ENCODE assay signal across 9 mouse cellular contexts in the genomic region with DNA sequence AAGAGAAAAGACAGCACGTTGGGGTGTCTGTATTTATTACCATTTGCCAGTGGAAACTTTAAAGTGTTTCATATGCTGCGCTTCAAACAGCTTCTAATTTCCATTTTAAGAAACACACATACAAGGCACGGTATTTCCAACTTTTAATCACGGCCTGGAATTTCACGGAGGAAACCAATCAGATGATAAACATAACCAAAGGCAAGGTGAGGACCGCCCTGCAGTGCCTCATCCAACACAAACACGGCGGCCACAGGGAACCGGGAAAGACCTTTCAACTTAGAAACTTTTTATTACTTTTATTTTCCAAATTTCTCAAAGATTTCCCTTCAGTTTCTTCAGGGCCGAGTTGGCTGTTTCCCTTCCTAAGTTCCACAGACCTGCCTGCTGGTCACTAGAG. TPM values are rescaled to one million over a fixed set of nuclear protein-coding genes. Genes with fewer than 3 reads are reported as not detected.
DNase-seq lines count a peak whose midpoint lies in the region; ATAC-seq and TF ChIP-seq lines count a peak whose summit lies in the region.
"Had no signal": no experiment of that assay in that cellular context is flagged by ENCODE, and none has a peak within 500 bp of the region (broad histone marks: within the 10 kb centered on the region; RNA-seq: fewer than 3 reads in every experiment).

No protein-coding gene starts in this region.

- no peak overlapping the region for H3K9ac ChIP-seq in forebrain, embryonic 13.5 days
- no peak overlapping the region for H3K9ac ChIP-seq in forebrain, embryonic 14.5 days (ENCODE audit: low read length)
- 0 out of 2 replicates have a peak overlapping the region, but pooled peaks have one; percentile 18 for H3K9ac ChIP-seq in kidney, postnatal 0 days (ENCODE audit: low read depth, low read length)
- no peak overlapping the region for H3K9ac ChIP-seq in hindbrain, embryonic 14.5 days
- no peak overlapping the region for H3K9ac ChIP-seq in midbrain, embryonic 14.5 days (replicated peaks; ENCODE audit: low read length)

- H3K27me3 ChIP-seq in forebrain, embryonic 13.5 days: no peaks in the 10 kb centered on the region
- no peaks in the 10 kb centered on the region for H3K27me3 ChIP-seq in forebrain, embryonic 14.5 days (replicated peaks; ENCODE audit: control insufficient read depth, insufficient read depth, low read length)
- no peaks in the 10 kb centered on the region for H3K27me3 ChIP-seq in kidney, postnatal 0 days (ENCODE audit: insufficient read depth, low read length)
- no peaks in the 10 kb centered on the region for H3K27me3 ChIP-seq in hindbrain, embryonic 14.5 days (ENCODE audit: control insufficient read depth, insufficient read depth, low read length)
- H3K27me3 ChIP-seq in midbrain, embryonic 14.5 days (ENCODE audit: control insufficient read depth, insufficient read depth, low read length): no peaks in the 10 kb centered on the region
- no peaks in the 10 kb centered on the region for H3K27me3 ChIP-seq in cerebellum, adult 2 months (ENCODE audit: control insufficient read depth, insufficient read depth, low read length)

- H3K9me3 ChIP-seq in forebrain, embryonic 13.5 days (replicated peaks): no peaks in the 10 kb centered on the region
- H3K9me3 ChIP-seq in forebrain, embryonic 14.5 days (replicated peaks; ENCODE audit: control insufficient read depth, low read length): no peaks in the 10 kb centered on the region
- no peaks in the 10 kb centered on the region for H3K9me3 ChIP-seq in kidney, postnatal 0 days (replicated peaks; ENCODE audit: low read length)
- no peaks in the 10 kb centered on the region for H3K9me3 ChIP-seq in hindbrain, embryonic 14.5 days (ENCODE audit: control insufficient read depth, low read length)
- no peaks in the 10 kb centered on the region for H3K9me3 ChIP-seq in midbrain, embryonic 14.5 days (ENCODE audit: control insufficient read depth, low read length)

- peaks cover 45% of the 10 kb centered on the region for H3K4me1 ChIP-seq in forebrain, embryonic 13.5 days
- peaks cover 10% of the 10 kb centered on the region for H3K4me1 ChIP-seq in forebrain, embryonic 14.5 days (ENCODE audit: control insufficient read depth, insufficient read depth, low read length)
- H3K4me1 ChIP-seq in kidney, postnatal 0 days (replicated peaks; ENCODE audit: insufficient read depth, low read length): peaks cover 18% of the 10 kb centered on the region; the same call in 1 of the 2 replicates
- peaks cover 26% of the 10 kb centered on the region for H3K4me1 ChIP-seq in hindbrain, embryonic 14.5 days (replicated peaks; ENCODE audit: control insufficient read depth, insufficient read depth, low read length)
- peaks cover 16% of the 10 kb centered on the region for H3K4me1 ChIP-seq in midbrain, embryonic 14.5 days (ENCODE audit: control insufficient read depth, insufficient read depth, low read length)
- peaks cover 2% of the 10 kb centered on the region for H3K4me1 ChIP-seq in cerebellum, adult 2 months (ENCODE audit: control insufficient read depth, insufficient read depth, low read length)

- no peak for TF ChIP-seq CTCF in kidney, postnatal 0 days (IDR thresholded peaks at IDR 0.05; ENCODE audit: low read depth)
- TF ChIP-seq CTCF in cerebellum, adult 2 months (IDR thresholded peaks at IDR 0.05; ENCODE audit: borderline replicate concordance, insufficient read depth, low read depth, low read length): no peak

- H3K36me3 ChIP-seq in forebrain, embryonic 13.5 days (ENCODE audit: poor library complexity, severe bottlenecking): no peaks in the 10 kb centered on the region
- no peaks in the 10 kb centered on the region for H3K36me3 ChIP-seq in forebrain, embryonic 14.5 days (ENCODE audit: control insufficient read depth, insufficient read depth, low read length)
- H3K36me3 ChIP-seq in kidney, postnatal 0 days (ENCODE audit: insufficient read depth, low read length): no peaks in the 10 kb centered on the region
- H3K36me3 ChIP-seq in hindbrain, embryonic 14.5 days (replicated peaks; ENCODE audit: control insufficient read depth, insufficient read depth): no peaks in the 10 kb centered on the region
- no peaks in the 10 kb centered on the region for H3K36me3 ChIP-seq in midbrain, embryonic 14.5 days (ENCODE audit: control insufficient read depth, insufficient read depth, low read length)

- H3K4me3 ChIP-seq in forebrain, embryonic 13.5 days: no peak overlapping the region
- no peak overlapping the region for H3K4me3 ChIP-seq in forebrain, embryonic 14.5 days (ENCODE audit: low read depth, low read length)
- H3K4me3 ChIP-seq in kidney, postnatal 0 days (replicated peaks; ENCODE audit: low read depth, low read length): peak overlapping the region; percentile 89
- H3K4me3 ChIP-seq in hindbrain, embryonic 14.5 days (replicated peaks; ENCODE audit: low read length): no peak overlapping the region
- H3K4me3 ChIP-seq in midbrain, embryonic 14.5 days (replicated peaks; ENCODE audit: low read depth, low read length): no peak overlapping the region
- no peak overlapping the region for H3K4me3 ChIP-seq in cerebellum, adult 2 months (replicated peaks; ENCODE audit: insufficient read depth, low read depth, low read length)

- no peak overlapping the region for H3K27ac ChIP-seq in forebrain, embryonic 13.5 days
- no peak overlapping the region for H3K27ac ChIP-seq in forebrain, embryonic 14.5 days (ENCODE audit: low read depth, low read length)
- H3K27ac ChIP-seq in kidney, postnatal 0 days: no peak overlapping the region
- H3K27ac ChIP-seq in hindbrain, embryonic 14.5 days: no peak overlapping the region
- H3K27ac ChIP-seq in midbrain, embryonic 14.5 days (replicated peaks; ENCODE audit: low read depth, low read length): no peak overlapping the region
- no peak overlapping the region for H3K27ac ChIP-seq in cerebellum, adult 2 months (ENCODE audit: insufficient read depth, low read length)

- TF ChIP-seq POLR2A in cerebellum, adult 2 months (IDR thresholded peaks at IDR 0.05; ENCODE audit: borderline replicate concordance, insufficient read depth, low read length): no peak

- peak overlapping the region; percentile 87 for H3K4me2 ChIP-seq in forebrain, embryonic 13.5 days
- H3K4me2 ChIP-seq in forebrain, embryonic 14.5 days (ENCODE audit: low read length): no peak overlapping the region; the same call in 1 of the 2 replicates
- peak overlapping the region; percentile 88 for H3K4me2 ChIP-seq in kidney, postnatal 0 days (ENCODE audit: low read length)
- H3K4me2 ChIP-seq in hindbrain, embryonic 14.5 days (replicated peaks): peak overlapping the region; percentile 88
- H3K4me2 ChIP-seq in midbrain, embryonic 14.5 days (ENCODE audit: low read length): peak overlapping the region; percentile 21; the same call in 1 of the 2 replicates

- no peak for DNase-seq in forebrain, embryonic 14.5 days (ENCODE audit: low spot score)
- DNase-seq in kidney, postnatal 0 days (ENCODE audit: low spot score): peak; percentile 34
- DNase-seq in kidney, adult 11 months: no peak
- DNase-seq in hindbrain, embryonic 14.5 days (ENCODE audit: low spot score): no peak
- no peak for DNase-seq in midbrain, embryonic 14.5 days
- no peak for DNase-seq in cerebellum, adult 2 months
- no peak for DNase-seq in left cerebral cortex, adult 9 months (ENCODE audit: low spot score in 2 of 2)
- DNase-seq: right cerebral cortex, postnatal 14 days had no signal

- no peak for ATAC-seq in forebrain, embryonic 13.5 days
- ATAC-seq in forebrain, embryonic 14.5 days: no peak
- ATAC-seq in kidney, postnatal 0 days (replicated peaks; ENCODE audit: low FRiP score, low read depth): no peak
- ATAC-seq in hindbrain, embryonic 14.5 days (ENCODE audit: low FRiP score): no peak
- ATAC-seq in midbrain, embryonic 14.5 days (ENCODE audit: low FRiP score, low TSS enrichment): no peak

- WGBS in forebrain, embryonic 13.5 days: 81% methylated on average over 10 of the region's 10 CpGs
- WGBS in forebrain, embryonic 14.5 days: 85% methylated on average over 10 of the region's 10 CpGs
- WGBS in kidney, postnatal 0 days: 41% methylated on average over 10 of the region's 10 CpGs
- 84% methylated on average over 10 of the region's 10 CpGs for WGBS in hindbrain, embryonic 14.5 days
- WGBS in midbrain, embryonic 14.5 days: 84% methylated on average over 10 of the region's 10 CpGs
- WGBS in cerebellum, adult 2 months: 55% methylated on average over 10 of the region's 10 CpGs

RNA-seq across cellular contexts. Expression of gene Cdc42bpb, which starts 2.8 kb away (rescaled TPM):
- polyA plus RNA-seq in forebrain, embryonic 13.5 days (2015; fragmentation: Nextera tagmentation; extraction: Ambion mirVana): 25.1 and 34.0 TPM in 2 replicates
- 28.8 and 34.6 TPM in 2 replicates for polyA plus RNA-seq in forebrain, embryonic 14.5 days (2014; fragmentation: Nextera tagmentation; extraction: Ambion mirVana)
- polyA plus RNA-seq in kidney, postnatal 0 days (2015; fragmentation: Nextera tagmentation; extraction: Ambion mirVana): 27.7 and 31.6 TPM in 2 replicates
- polyA plus RNA-seq in hindbrain, embryonic 14.5 days (2014; fragmentation: Nextera tagmentation; extraction: Ambion mirVana): 48.1 and 48.3 TPM in 2 replicates
- polyA plus RNA-seq in midbrain, embryonic 14.5 days (2014; fragmentation: Nextera tagmentation; extraction: Ambion mirVana): 47.8 and 54.6 TPM in 2 replicates
- 176 and 177 TPM in 2 replicates for polyA plus RNA-seq in cerebellum, adult 2 months (2012; rRNA removed)

RNA-seq across cellular contexts. Expression of gene Lbhd2, which starts 31.9 kb away (rescaled TPM):
- 0.35 and 1.0 TPM in 2 replicates for polyA plus RNA-seq in forebrain, embryonic 13.5 days (2015; fragmentation: Nextera tagmentation; extraction: Ambion mirVana)
- 2.4 and 2.8 TPM in 2 replicates for polyA plus RNA-seq in forebrain, embryonic 14.5 days (2014; fragmentation: Nextera tagmentation; extraction: Ambion mirVana)
- 12.6 and 14.3 TPM in 2 replicates for polyA plus RNA-seq in kidney, postnatal 0 days (2015; fragmentation: Nextera tagmentation; extraction: Ambion mirVana)
- polyA plus RNA-seq in hindbrain, embryonic 14.5 days (2014; fragmentation: Nextera tagmentation; extraction: Ambion mirVana): 0.72 and 1.3 TPM in 2 replicates
- 2.0 and 3.3 TPM in 2 replicates for polyA plus RNA-seq in midbrain, embryonic 14.5 days (2014; fragmentation: Nextera tagmentation; extraction: Ambion mirVana)
- 1.5 and 2.5 TPM in 2 replicates for polyA plus RNA-seq in cerebellum, adult 2 months (2012; rRNA removed)

RNA-seq across cellular contexts. Expression of gene Exoc3l4, which starts 42.1 kb away (rescaled TPM):
- 1.2 and 2.3 TPM in 2 replicates for polyA plus RNA-seq in forebrain, embryonic 13.5 days (2015; fragmentation: Nextera tagmentation; extraction: Ambion mirVana)
- 2.2 and 2.7 TPM in 2 replicates for polyA plus RNA-seq in forebrain, embryonic 14.5 days (2014; fragmentation: Nextera tagmentation; extraction: Ambion mirVana)
- 25.4 and 25.9 TPM in 2 replicates for polyA plus RNA-seq in kidney, postnatal 0 days (2015; fragmentation: Nextera tagmentation; extraction: Ambion mirVana)
- polyA plus RNA-seq in hindbrain, embryonic 14.5 days (2014; fragmentation: Nextera tagmentation; extraction: Ambion mirVana): 1.7 and 1.8 TPM in 2 replicates
- polyA plus RNA-seq in midbrain, embryonic 14.5 days (2014; fragmentation: Nextera tagmentation; extraction: Ambion mirVana): 1.6 and 2.1 TPM in 2 replicates
- 6.5 and 10.0 TPM in 2 replicates for polyA plus RNA-seq in cerebellum, adult 2 months (2012; rRNA removed)
